Mouse (Mus musculus) thymus, adult 2 months (tissue): ENCODE data around the gene Trp73. TPM values are rescaled to one million over a fixed set of nuclear protein-coding genes. Genes with fewer than 3 reads are reported as not detected.

ENCODE experiments used
- DNase-seq: peaks from one replicate; pipeline ENCODE4 v3.0.0; 2021
- H3K27ac ChIP-seq: fragments of 200-500 bp; 2 replicates; pipeline ENCODE4 v1.5.1; 2012; ENCODE audit warnings: low read length, control low read depth; ENCODE audit not compliant: control insufficient read depth, insufficient read depth
- H3K27me3 ChIP-seq: fragments of 200-500 bp; 2 replicates; pipeline ENCODE4 v1.6.1; 2012; ENCODE audit warnings: mild to moderate bottlenecking, low read length, moderate library complexity, mixed read lengths; ENCODE audit not compliant: control insufficient read depth, insufficient read depth
- H3K36me3 ChIP-seq: fragments of 200-500 bp; 2 replicates; pipeline ENCODE4 v1.6.1; 2012; ENCODE audit warnings: mild to moderate bottlenecking, low read length, moderate library complexity; ENCODE audit not compliant: control insufficient read depth, insufficient read depth
- H3K4me1 ChIP-seq: fragments of 200-500 bp; replicated peaks from 2 replicates; pipeline ENCODE4 v1.6.1; 2012; ENCODE audit warnings: low read length; ENCODE audit not compliant: control insufficient read depth, insufficient read depth
- H3K4me3 ChIP-seq: fragments of 200-500 bp; 2 replicates; pipeline ENCODE4 v1.5.1; 2012; ENCODE audit warnings: mild to moderate bottlenecking, low read length, control low read depth, moderate library complexity; ENCODE audit not compliant: control insufficient read depth, insufficient read depth
- CTCF ChIP-seq: fragments of 200-500 bp; IDR thresholded peaks from 2 replicates; pipeline ENCODE4 v1.5.1; 2012; ENCODE audit warnings: mild to moderate bottlenecking, control low read depth, low read length, moderate library complexity, borderline replicate concordance; ENCODE audit not compliant: control insufficient read depth, poor library complexity, insufficient read depth; ENCODE audit errors: extremely low read depth
- POLR2A ChIP-seq: fragments of 200-500 bp; IDR thresholded peaks from 2 replicates; pipeline ENCODE4 v1.6.1; 2012; ENCODE audit warnings: mild to moderate bottlenecking, low read length, control low read depth, moderate library complexity; ENCODE audit not compliant: control insufficient read depth, poor library complexity, insufficient read depth; ENCODE audit errors: extremely low read depth
- WGBS: fragments of 180-500 bp; shearing (Covaris S2); methylation state at CpG from one replicate; pipeline ENCODE4 v1.1.7; 2018; 5-methylcytosine and 5-hydroxymethylcytosine counted together
- polyA plus RNA-seq: library from polyadenylated mRNA; depleted of rRNA; stranded (reverse); fragments of >200 nt; gene quantifications from 2 replicates; pipeline ENCODE4 v1.2.3, GENCODE M21; 2012

Gene Trp73
- polyA plus RNA-seq, 1 experiment = 1.0 TPM

GRCm38 (mm10) chr4:154139671-154140181, 282 bp downstream of the Trp73 start:
- Histone ChIP-seq H3K27me3 (peaks cover 31% of the 10 kb centered on the region), H3K4me1 (peaks cover 16% of the 10 kb centered on the region), H3K27ac (no peak overlapping the region), H3K36me3 (no peaks in the 10 kb centered on the region), H3K4me3 (no peak overlapping the region)
- 2% methylated on average over 59 of the region's 59 CpGs for WGBS
- no peak for DNase-seq
- no peak for TF ChIP-seq POLR2A
- TF ChIP-seq CTCF = no peak

DNA sequence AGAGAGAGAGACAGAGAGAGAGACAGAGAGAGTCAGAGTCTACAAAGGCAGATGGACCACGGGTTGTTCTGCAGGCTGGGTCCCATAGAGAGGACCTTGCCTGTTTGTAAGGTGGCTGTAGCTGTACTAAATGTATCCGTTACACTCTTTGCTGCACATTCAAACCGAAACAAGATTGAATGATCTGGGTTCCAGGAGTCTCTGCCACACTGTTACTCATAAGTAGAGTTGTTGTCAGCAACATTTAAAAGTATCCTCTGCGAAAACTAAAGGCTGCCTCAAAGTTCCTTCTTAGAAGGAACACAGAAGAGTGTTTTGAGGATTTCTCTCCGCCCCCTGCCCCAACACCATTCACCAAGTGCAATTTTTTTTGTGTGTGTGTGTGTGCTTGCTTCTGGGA, 2.9 kb downstream of the Trp73 start:
- H3K27ac ChIP-seq = no peak overlapping the region
- TF ChIP-seq CTCF = no peak
- no peak for TF ChIP-seq POLR2A
- peaks cover 31% of the 10 kb centered on the region for H3K27me3 ChIP-seq
- no peak for DNase-seq
- no peaks in the 10 kb centered on the region for H3K36me3 ChIP-seq
- H3K4me1 ChIP-seq = peaks cover 10% of the 10 kb centered on the region
- H3K4me3 ChIP-seq = no peak overlapping the region
- WGBS = 58% methylated on average over 5 of the region's 5 CpGs

GRCm38 (mm10) chr4:154134803-154135202, 5.2 kb downstream of the Trp73 start:
- TF ChIP-seq POLR2A = no peak
- TF ChIP-seq CTCF = no peak
- Histone ChIP-seq H3K36me3 (no peaks in the 10 kb centered on the region), H3K27ac (no peak overlapping the region), H3K4me1 (no peaks in the 10 kb centered on the region), H3K4me3 (no peak overlapping the region), H3K27me3 (peaks cover 14% of the 10 kb centered on the region)
- WGBS = 59% methylated on average over 4 of the region's 4 CpGs
- DNase-seq = no peak

GRCm38 (mm10) chr4:154131894-154132293, 8.1 kb downstream of the Trp73 start:
- WGBS = 84% methylated on average over 4 of the region's 4 CpGs
- no peaks in the 10 kb centered on the region for H3K36me3 ChIP-seq
- H3K27ac ChIP-seq = no peak overlapping the region
- H3K4me3 ChIP-seq = no peak overlapping the region
- no peak for TF ChIP-seq CTCF
- no peak for TF ChIP-seq POLR2A
- H3K4me1 ChIP-seq = no peaks in the 10 kb centered on the region
- no peak for DNase-seq
- H3K27me3 ChIP-seq = peaks cover 3% of the 10 kb centered on the region; the same call in 1 of the 2 replicates

DNA sequence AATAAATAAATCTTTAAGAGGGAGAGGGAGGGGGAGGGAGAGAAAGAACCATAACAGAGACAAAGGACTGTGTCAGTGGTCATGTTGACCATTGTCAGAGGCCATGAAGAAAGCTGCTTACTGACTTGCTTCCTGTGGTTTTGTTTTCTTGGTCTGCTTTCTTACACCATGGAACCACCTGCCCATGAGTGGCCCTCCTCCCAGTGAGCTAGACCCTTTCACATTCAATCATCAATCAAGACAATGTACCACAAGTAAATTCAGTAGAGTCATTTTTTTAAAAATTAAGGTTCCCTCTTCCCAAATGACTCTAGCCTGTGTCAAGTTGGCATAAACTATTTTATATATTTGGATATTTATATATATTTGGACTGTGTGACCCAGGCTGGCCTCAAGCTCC, 10.1 kb downstream of the Trp73 start:
- Histone ChIP-seq H3K36me3 (no peaks in the 10 kb centered on the region), H3K4me1 (no peaks in the 10 kb centered on the region), H3K4me3 (no peak overlapping the region), H3K27ac (no peak overlapping the region), H3K27me3 (no peaks in the 10 kb centered on the region; the same call in 1 of the 2 replicates)
- no peak for TF ChIP-seq POLR2A
- no peak for TF ChIP-seq CTCF
- no peak for DNase-seq

DNA sequence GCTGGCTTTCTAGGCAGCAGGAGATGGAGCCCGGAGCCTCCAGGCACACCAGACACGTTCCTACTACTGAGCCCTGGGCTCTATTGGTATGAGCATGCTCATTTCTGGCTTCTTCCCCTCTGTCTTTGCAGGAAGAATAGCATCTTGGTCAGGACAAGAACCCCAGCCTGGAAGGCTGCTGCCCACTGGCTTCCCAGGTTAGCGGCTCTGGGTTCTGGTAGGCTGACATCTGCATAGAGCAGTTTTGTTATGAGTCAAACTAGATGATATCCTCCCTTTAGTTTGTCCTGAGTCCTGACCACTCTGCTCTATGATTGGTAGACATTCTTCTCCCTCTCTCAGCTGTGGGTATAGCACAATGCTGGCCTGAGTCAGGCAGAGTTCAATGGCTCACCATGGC, 12.7 kb downstream of the Trp73 start:
- Histone ChIP-seq H3K4me1 (no peaks in the 10 kb centered on the region), H3K36me3 (no peaks in the 10 kb centered on the region), H3K4me3 (no peak overlapping the region), H3K27me3 (no peaks in the 10 kb centered on the region), H3K27ac (no peak overlapping the region)
- TF ChIP-seq POLR2A = no peak
- no peak for TF ChIP-seq CTCF
- WGBS = 72% methylated on average over 3 of the region's 3 CpGs
- no peak for DNase-seq

GRCm38 (mm10) chr4:154125202-154125601, 14.8 kb downstream of the Trp73 start:
- H3K4me3 ChIP-seq = no peak overlapping the region
- no peaks in the 10 kb centered on the region for H3K36me3 ChIP-seq
- H3K4me1 ChIP-seq = no peaks in the 10 kb centered on the region
- H3K27me3 ChIP-seq = no peaks in the 10 kb centered on the region
- no peak for TF ChIP-seq CTCF
- no peak for TF ChIP-seq POLR2A
- 70% methylated on average over 5 of the region's 5 CpGs for WGBS
- no peak for DNase-seq
- H3K27ac ChIP-seq = no peak overlapping the region
